Mouse (Mus musculus): ENCODE results near the gene Ube2k.

DNA sequence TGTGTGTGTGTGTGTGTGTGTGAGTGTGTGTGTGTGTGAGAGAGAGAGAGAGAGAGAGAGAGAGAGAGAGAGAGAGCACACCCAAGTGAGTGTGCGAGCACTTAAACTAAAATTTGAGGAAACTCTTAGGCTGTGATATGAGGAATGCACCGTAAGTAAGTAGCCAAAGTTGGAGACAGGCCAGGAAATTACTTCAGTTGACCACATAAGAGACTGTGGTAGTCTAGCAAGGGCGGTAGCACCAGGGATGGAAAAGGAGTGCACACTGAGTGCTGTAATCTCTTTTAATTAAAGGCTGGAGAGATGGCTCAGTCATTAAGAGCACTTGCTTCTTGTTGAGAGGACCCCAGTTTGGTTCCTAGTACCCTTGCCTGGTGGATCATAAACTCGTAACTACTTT lies 47.2 kb upstream of the Ube2k start:
- TF ChIP-seq GATA1 (IDR thresholded peaks at IDR 0.05; ENCODE audit: low read length): no peak
- no peak for TF ChIP-seq TAL1 (IDR thresholded peaks at IDR 0.05; ENCODE audit: low read length)
